38 mouse cellular contexts compared by ENCODE assay signal in the genomic region with DNA sequence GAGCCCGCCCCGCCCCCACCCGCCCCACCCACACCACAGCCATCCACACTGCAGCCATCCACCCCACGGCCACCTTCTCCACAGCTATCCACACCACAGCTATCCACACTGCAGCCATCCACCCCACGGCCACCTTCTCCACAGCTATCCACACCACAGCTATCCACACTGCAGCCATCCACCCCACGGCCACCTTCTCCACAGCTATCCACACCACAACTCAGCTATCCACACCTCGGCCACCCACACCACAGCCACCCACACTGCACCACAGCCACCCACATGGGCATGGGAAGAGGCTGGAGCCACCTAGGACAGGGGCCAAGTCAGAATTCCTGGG. TPM values are rescaled to one million over a fixed set of nuclear protein-coding genes. Genes with fewer than 3 reads are reported as not detected.
"Had no signal": no experiment of that assay in that cellular context is flagged by ENCODE, and none has a peak within 500 bp of the region (broad histone marks: within the 10 kb centered on the region; RNA-seq: fewer than 3 reads in every experiment).

No protein-coding gene starts in this region.

RNA-seq across cellular contexts. Expression of a gene that starts 35.4 kb away (rescaled TPM):
- total RNA-seq: left cerebral cortex, adult 8-10 months; left cerebral cortex, postnatal 10 days; left cerebral cortex, postnatal 14 days; left cerebral cortex, postnatal 25 days; left cerebral cortex, postnatal 36 days; left cerebral cortex, postnatal 4 days; liver, adult 2 months; megakaryocyte progenitor cell, adult 5-6 weeks; megakaryocyte, adult 5-6 weeks; megakaryocyte-erythroid progenitor cell, adult 5-6 weeks; midbrain, postnatal 0 days; monocyte, adult 5-6 weeks had no signal
- polyA plus RNA-seq: limb, embryonic 10.5 days; limb, embryonic 11.5 days; limb, embryonic 12.5 days; limb, embryonic 13.5 days; limb, embryonic 14.5 days; limb, embryonic 15.5 days; liver, adult 2 months; liver, embryonic 11.5 days; liver, embryonic 12.5 days; liver, embryonic 13.5 days; liver, embryonic 14.5 days; liver, embryonic 15.5 days; liver, embryonic 16.5 days; lung, adult 2 months; lung, embryonic 14.5 days; lung, embryonic 15.5 days; lung, embryonic 16.5 days; lung, postnatal 0 days; macrophage; midbrain, embryonic 10.5 days; midbrain, embryonic 11.5 days; midbrain, embryonic 12.5 days; midbrain, embryonic 14.5 days; midbrain, embryonic 15.5 days; midbrain, embryonic 16.5 days; midbrain, postnatal 0 days; myocyte; neural tube, embryonic 11.5 days had no signal
